Comparison of ENCODE assay signal across 8 mouse cellular contexts in the genomic region with DNA sequence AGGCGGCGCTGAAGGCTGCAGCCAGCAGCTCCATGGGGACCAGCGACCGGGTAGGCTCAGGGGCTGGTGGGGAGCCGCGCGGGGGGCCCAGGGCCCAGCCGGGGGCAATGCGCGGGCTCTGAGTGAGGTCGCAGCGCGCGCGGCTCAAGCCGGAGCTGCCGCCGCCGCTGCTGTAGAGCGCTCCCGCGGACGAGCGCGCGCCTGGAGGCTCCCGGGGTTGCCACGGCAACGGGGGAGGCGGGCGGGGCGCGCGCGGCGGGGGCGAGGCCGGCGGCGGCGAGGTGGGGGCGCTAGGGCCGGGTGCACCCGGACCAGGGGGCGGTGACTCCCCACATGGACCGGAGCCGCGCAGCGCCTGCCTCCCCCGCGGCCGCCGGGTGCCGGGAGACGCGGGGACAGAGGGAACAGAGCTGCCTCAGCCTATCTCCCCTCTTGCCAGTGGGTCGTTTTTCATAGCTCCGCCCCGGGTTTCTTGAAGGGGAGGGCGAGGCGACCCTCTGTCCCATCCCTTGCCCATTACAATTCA. TPM values are rescaled to one million over a fixed set of nuclear protein-coding genes. Genes with fewer than 3 reads are reported as not detected.
DNase-seq lines count a peak whose midpoint lies in the region; ATAC-seq and TF ChIP-seq lines count a peak whose summit lies in the region.

No protein-coding gene starts in this region.

- H3K4me2 ChIP-seq in heart, embryonic 11.5 days = peak overlapping the region; percentile 97

- peaks cover 3% of the 10 kb centered on the region; the same call in 1 of the 2 replicates for H3K4me1 ChIP-seq in spleen, adult 2 months (ENCODE audit: control insufficient read depth, insufficient read depth, insufficient read length)
- peaks cover 7% of the 10 kb centered on the region for H3K4me1 ChIP-seq in heart, embryonic 11.5 days (ENCODE audit: control insufficient read depth, insufficient read depth, low read length)

- H3K9me3 ChIP-seq in heart, embryonic 11.5 days (replicated peaks; ENCODE audit: control insufficient read depth, low read length) = 0 out of 2 replicates have a peak, but pooled peaks cover 3% of the 10 kb centered on the region

- peak overlapping the region; percentile 63 for H3K9ac ChIP-seq in heart, embryonic 11.5 days (ENCODE audit: low read depth, low read length)

- H3K4me3 ChIP-seq in spleen, adult 2 months (ENCODE audit: extremely low read depth, insufficient read depth, insufficient read length) = peak overlapping the region; percentile 13; the same call in 1 of the 2 replicates
- H3K4me3 ChIP-seq in heart, embryonic 11.5 days (ENCODE audit: low read depth, low read length) = peak overlapping the region; percentile 73

- no peak overlapping the region for H3K27ac ChIP-seq in spleen, adult 2 months (ENCODE audit: insufficient read depth, low read length)
- no peak overlapping the region for H3K27ac ChIP-seq in heart, embryonic 11.5 days (ENCODE audit: low read depth, low read length)

- 2% methylated on average over 53 of the region's 61 CpGs for WGBS in spleen, adult 2 months
- under 1% methylated on average over 34 of the region's 61 CpGs for WGBS in heart, embryonic 11.5 days (ENCODE audit: insufficient replicate concordance)

- TF ChIP-seq CTCF in spleen, adult 2 months (IDR thresholded peaks at IDR 0.05; ENCODE audit: extremely low read depth, insufficient read depth, insufficient read length, insufficient replicate concordance) = no peak

- no peak for TF ChIP-seq POLR2A in spleen, adult 2 months (IDR thresholded peaks at IDR 0.05; ENCODE audit: low read depth, low read length)

- no peak for DNase-seq in spleen, adult 2 months (ENCODE audit: low read depth in 1 of 2, low spot score in 2 of 2)
- DNase-seq in spleen, adult 12 weeks (ENCODE audit: low spot score) = no peak
- peak; percentile 17 for DNase-seq in cerebellum, adult 9-11 months
- DNase-seq in kidney, postnatal 36 days = peak; percentile 56 to 75
- DNase-seq in lung, postnatal 14 days = peak; percentile 52
- DNase-seq in right cerebral cortex, postnatal 10 days (ENCODE audit: low spot score in 2 of 2) = peak; percentile 80 to 83

- peak; percentile 71 for ATAC-seq in heart, embryonic 11.5 days (replicated peaks; ENCODE audit: insufficient number of reproducible peaks, low FRiP score, low TSS enrichment)
- ATAC-seq in activated CD4-positive, CD25-positive, alpha-beta regulatory T cell, adult 4 months = no peak

- peaks cover 15% of the 10 kb centered on the region for H3K27me3 ChIP-seq in spleen, adult 2 months (ENCODE audit: control insufficient read depth, insufficient read depth, low read length)
- peaks cover 50% of the 10 kb centered on the region for H3K27me3 ChIP-seq in heart, embryonic 11.5 days (ENCODE audit: control insufficient read depth, insufficient read depth, low read length)

- H3K36me3 ChIP-seq in spleen, adult 2 months (ENCODE audit: control insufficient read depth, insufficient read depth, low read length) = no peaks in the 10 kb centered on the region
- H3K36me3 ChIP-seq in heart, embryonic 11.5 days (ENCODE audit: control insufficient read depth, insufficient read depth, low read length) = no peaks in the 10 kb centered on the region

RNA-seq across cellular contexts. Expression of a gene that starts 0.5 kb away (rescaled TPM):
- polyA plus RNA-seq in spleen, adult 2 months (2012; rRNA removed) = 0.29 and 0.33 TPM in 2 replicates
- not detected in 2 replicates for polyA plus RNA-seq in heart, embryonic 11.5 days (2014; fragmentation: Nextera tagmentation; extraction: Ambion mirVana)
- not detected for polyA plus RNA-seq in activated CD4-positive, CD25-positive, alpha-beta regulatory T cell, adult 4 months (2017; shearing (Covaris generic))

RNA-seq across cellular contexts. Expression of a gene that starts 40.2 kb away (rescaled TPM):
- polyA plus RNA-seq in spleen, adult 2 months (2012; rRNA removed) = not detected in 2 replicates
- not detected in 2 replicates for polyA plus RNA-seq in heart, embryonic 11.5 days (2014; fragmentation: Nextera tagmentation; extraction: Ambion mirVana)
- polyA plus RNA-seq in activated CD4-positive, CD25-positive, alpha-beta regulatory T cell, adult 4 months (2017; shearing (Covaris generic)) = not detected

Comparison
In these comparisons a context has a peak if more than half of its experiments do, and no peak if none do; other contexts are left out.
1. DNase-seq: peak in cerebellum, adult 9-11 months (single experiment), kidney, postnatal 36 days (2 of 2), lung, postnatal 14 days (single experiment) and right cerebral cortex, postnatal 10 days (2 of 2); none in spleen, adult 2 months (0 of 2) and spleen, adult 12 weeks (single experiment).